Mouse (Mus musculus): ENCODE data around the gene Mrpl2.

The Mrpl2 gene

DNA sequence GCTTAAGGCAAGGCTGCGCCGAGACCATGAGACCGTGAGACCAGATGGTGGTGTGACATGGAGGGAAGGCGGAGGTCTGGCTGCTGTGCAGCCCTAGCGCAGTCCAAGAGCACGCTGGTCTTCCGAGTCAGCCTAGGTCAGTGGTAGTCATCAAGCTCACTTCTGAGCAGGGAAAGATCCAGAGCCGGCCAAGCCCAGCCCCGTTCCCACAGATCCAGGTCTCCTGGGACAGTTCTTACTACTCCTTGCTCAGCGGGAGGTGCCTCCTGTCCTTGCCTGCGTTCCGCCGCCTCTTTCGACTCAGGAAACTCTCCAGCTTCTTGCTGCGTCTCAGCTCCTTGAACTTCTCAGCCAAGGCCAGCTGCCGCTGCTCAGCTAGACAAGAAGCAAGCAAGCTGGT, 21.7 kb downstream of the Mrpl2 start:
- no peak for DNase-seq (ENCODE audit: low spot score in 2 of 2)

DNA sequence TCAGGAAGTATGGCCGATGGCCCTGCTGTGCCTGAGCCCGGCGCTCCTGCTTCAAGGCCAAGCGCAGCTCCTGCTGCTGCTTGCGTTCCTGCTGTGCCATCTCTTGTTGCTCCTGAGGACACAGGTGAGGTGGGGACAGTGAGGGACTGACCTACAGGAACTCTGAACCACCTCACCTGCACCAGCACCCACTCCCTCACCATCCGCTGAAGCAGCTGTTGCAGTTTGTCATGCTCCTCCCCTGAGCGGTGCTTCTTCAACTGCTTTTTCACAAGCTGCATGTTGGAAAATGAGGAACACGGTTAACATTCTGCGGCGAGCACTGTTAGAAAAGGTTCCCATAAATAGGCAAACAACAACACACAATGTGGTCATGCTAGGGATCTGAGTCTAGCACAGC, 23.9 kb downstream of the Mrpl2 start:
- no peak for DNase-seq (ENCODE audit: low spot score in 2 of 2)

DNA sequence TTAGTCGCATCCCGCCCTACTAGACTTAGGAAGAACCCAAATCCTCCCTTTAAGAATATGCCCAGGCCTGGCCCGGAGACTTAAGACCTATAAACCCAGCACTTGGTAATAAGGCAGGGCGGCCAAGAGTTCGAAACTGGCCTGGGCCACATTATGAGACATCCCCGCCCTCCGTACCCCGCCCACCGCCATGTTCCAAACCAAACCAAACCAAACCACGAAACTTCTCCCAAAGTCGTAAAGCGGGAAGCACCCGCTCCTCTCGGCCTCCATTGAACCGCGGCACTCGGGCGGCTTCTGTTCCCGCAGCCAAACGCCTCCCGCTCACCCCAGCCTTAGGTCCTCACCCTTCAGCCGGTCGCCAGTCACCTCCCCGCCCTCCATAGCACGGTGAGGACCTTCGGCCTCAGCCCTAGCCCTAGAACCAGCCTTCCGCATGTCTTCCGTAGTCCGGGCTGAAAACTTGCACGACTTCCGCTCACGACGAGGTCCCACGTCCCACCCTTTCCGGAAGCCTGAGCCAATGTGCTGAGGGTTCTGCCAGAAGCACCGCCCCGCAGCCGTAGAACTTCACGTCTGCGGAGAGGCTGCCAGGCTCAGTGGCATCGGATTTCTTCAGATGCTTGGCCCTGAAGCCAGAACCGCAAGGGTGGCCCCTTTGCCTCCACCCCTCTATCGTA, 28.0 kb downstream of the Mrpl2 start, which contains the start of gene Rrp36:
TSS of gene Rrp36 (minus strand) at position 503 of the 680 bp plus-strand sequence.
- DNase-seq (ENCODE audit: low spot score in 2 of 2), result peak; percentile 72 to 85

DNA sequence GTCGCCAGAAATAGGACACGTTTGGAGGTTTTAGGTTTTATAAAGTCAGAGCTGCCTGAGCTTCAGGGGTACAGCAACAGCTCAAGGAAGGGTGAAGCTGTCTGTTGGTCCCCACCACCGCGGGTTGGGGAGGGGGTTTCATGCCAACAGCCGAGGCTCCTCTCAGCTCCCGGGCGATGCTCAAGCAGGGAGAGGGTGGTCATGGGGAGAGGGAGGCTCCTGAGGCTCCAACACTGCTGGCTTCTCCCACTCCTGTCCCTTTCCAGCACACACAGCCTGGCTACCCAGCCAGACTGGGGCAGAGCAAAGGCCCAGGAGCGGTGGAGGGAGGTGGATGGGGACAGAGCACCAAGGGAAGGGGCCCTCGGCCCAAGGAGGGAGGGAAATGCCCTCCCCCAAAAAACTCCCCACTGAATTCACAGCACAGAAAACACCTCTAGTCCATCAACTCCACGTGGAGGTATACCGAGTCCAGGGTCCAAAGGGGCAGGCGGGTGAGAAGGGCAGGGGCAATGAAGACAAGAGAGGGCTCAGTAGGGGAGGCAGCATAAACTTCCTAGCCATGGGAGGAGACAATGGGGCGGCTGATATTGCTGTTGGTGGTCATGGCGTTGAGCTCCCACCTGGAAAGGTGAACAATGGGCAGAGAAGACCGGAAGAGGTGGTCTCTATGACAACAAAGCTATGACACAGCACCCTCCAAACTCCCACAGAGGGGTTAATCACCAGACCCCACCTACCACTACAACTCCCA, 28.7 kb downstream of the Mrpl2 start:
- DNase-seq (ENCODE audit: low spot score in 2 of 2), result no peak

DNA sequence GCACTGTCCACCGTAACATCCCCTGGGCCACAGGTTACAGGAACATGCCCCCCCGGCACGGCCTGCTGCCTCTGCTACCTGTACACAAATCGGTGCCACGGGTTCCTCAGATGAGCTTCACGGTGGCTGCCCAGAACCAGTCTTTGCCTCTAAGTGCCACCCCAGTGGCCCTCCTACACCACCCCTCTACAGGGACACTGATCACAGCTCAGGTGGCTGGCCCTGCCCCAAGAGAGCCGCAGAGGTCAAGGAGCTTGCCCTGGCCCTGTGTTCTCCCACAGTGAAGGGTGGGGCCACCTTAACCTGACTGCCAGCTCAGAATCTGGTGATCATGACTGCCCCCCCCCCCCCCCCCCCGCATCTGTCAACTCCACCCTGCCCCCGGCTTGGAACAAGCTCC, 32.4 kb downstream of the Mrpl2 start, which contains the start of gene Mea1:
TSS of gene Mea1 (plus strand) at position 378 of the 400 bp plus-strand sequence.
- no peak for DNase-seq (ENCODE audit: low spot score in 2 of 2)

DNA sequence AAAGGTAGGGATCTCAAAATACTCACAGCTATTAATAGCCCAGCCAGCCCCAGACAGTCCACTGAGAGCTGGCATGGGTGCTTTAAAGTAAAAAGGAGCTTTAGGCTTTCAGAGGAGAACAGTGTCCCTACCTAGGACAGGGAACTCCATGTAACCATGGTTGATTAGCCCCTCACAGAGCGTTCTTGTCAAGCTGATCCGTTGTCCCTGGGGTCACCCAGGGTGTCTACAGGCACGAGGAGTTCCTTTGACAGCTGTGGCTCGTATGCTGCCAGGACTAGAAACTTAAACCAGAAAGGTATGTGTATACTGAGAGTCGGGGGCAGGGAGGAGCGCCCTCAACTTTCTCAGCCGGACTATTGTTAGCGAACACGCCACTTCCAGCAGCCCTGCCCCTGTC, 32.9 kb downstream of the Mrpl2 start:
- no peak for DNase-seq (ENCODE audit: low spot score in 2 of 2)

DNA sequence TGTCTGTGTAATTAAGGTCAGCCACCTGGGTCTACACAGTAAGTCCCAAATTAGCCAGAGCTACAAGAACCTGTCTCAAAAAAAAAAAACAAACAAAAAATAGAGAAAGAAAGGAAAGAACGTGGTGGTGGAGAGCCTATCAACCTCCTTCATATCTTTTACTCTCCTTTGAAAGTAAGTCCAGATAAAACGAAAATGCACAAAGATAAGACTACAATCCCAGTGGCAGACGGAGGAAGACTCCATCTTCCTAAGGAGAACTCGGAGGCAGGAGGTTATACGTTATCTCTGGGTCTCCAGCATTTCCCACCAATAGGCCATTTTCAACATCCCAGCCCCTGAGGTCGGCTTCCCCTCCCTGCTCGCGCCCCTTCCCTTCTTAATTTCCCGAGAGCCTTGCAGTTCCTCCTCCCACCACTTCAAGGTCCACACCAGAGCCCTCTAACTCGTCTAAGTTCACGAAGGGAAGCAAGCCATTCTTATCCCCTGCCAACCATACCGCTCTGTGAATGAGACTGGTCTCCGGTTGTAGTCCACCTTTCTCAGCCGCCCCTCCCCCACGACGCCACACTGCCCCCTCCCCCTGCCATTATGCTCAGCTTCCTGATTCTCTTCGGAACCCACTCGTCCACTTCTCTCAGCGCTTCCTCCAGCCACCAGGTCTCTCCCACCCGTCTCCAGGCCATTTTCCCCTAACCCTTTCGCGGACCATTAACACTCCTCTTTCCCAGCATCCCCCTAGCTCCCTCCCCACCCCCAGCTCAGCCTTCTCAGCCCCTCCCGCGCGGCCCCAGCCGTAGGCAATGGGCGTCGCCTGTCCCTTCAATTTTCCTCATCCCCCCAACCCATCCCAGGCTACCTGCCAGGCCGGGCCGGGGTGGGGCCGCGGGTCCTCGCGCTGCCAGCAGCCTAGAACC, 34.1 kb downstream of the Mrpl2 start:
- peak in 1 of 2 experiments; percentile 59 for DNase-seq (ENCODE audit: low spot score in 2 of 2)

DNA sequence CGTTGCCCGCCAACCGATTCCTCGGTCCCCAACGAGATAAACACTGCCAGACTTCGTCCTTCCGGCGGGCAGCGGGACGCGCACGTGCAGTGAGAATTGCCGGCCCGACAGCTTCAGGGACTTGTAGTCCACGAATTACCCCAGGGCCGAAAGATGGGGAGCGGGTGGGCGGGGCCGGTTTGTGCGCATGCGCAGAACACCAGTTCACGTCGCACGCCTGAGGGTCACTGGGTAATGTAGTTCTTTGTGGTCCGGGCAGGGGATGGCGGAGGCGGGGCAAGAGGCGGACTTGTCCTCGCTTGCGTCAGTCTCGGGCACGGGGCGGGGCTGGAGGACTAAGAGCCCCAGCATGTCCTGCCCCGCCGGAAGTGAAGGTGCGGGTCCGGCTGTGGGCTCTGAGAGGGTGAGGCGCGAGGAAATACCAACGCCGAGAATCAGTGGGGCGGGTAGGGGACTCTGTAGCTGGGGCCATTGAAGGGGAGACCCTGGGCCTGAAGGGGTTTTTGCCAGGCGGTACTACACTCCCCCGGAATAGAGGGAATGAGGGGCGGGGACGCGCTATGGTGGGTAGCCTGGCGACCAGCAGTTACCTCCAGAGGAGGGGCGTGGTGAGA, 34.8 kb downstream of the Mrpl2 start, which contains the start of gene Klhdc3:
TSS of gene Klhdc3 (minus strand) at position 155 of the 614 bp plus-strand sequence.
- peak; percentile 97 for DNase-seq (ENCODE audit: low spot score in 2 of 2)

DNA sequence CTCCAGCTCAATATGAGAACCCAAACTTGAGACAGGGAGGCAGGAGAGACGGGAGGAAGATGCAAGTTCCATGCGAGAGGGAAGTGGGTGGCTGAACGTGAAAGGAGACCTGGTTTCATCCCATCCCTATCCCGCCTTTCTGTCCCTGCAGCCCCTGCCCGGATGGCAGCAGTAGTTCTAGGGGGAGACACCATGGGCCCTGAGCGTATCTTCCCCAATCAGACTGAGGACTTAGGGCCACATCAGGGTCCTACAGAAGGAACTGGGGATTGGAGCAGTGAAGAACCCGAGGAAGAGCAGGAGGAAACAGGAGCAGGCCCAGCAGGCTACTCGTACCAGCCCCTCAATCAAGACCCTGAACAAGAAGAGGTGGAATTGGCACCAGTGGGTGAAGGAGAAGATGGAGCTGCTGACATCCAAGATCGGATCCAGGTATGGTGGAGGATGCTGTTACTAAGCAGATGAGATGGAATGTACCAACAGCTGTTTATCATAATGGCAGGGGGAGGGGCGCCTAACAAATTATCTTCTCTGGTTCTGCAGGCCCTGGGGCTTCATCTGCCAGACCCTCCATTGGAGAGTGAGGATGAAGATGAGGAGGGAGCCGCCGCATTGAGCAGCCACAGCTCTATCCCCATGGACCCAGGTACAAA, 35.6 kb downstream of the Mrpl2 start:
- no peak for DNase-seq (ENCODE audit: low spot score in 2 of 2)

DNA sequence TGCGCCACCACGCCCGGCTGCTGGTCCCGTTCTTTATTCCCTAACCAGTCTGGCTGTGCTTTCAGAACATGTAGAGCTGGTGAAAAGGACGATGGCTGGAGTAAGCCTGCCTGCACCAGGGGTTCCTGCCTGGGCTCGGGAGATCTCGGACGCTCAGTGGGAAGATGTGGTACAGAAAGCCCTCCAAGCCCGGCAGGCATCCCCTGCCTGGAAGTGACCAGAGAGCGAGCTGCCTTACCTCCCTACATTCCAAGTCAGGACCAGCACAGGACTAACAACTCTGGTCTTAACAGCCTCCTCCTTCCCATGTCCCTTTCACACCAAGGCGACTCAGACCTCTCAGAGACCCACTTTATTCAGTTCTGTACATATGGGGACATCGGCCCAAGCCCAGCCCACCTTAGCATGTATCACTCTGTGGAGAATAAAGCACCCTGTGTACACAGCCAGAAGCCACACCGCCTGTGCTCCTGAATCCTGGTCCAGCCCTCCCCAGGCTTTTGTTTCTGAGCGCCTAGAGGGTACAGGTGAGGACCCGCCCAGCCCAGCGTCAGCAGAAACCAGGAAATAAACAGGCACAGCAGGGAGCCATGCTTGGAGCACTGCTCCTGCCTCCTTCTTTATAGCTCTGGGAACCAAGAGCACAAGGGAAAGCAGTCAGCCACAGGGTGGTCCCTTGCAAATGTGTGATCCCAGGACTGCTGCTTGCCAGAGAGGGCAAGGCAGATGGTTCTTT, 36.8 kb downstream of the Mrpl2 start:
- DNase-seq (ENCODE audit: low spot score in 2 of 2), result no peak

DNA sequence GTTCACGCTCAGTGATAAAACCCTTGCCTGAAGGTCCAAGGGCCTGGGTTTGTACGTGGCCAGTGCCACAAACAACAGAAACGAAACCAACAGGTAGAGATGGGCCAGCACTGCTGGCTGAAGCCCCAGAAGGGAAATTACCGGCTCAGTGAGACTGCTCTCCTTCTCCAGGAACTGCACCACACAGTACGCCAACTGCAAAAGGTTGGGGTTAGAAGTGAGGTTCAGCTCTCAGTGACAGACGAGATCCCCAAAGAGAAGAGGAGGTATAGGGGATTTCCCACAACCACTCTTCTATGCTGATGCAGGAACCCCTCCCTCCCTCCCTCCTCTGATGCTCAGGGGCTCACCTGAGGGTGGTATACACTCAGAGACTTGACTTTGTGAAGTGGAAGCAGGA, 39.9 kb downstream of the Mrpl2 start:
- no peak for DNase-seq (ENCODE audit: low spot score in 2 of 2)

DNA sequence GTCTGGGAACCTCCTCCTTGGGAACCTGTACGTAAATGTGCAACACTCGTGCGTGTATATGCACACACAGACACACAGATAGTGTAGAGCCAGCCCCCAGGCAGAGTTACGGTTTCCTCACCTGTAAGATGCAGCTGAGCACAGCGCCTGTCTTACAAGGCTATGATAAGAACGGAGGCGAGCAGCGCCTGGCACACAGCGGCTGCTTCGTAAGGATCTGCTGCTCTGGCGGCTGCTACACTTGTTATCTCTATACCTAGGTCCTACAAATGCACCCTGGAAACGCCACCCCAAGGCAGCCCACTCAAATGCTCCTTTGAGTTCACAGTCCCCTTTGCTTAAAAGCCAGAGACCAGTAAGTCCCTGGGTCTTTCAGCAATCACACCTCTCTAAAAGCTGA, 44.6 kb downstream of the Mrpl2 start:
- no peak for DNase-seq (ENCODE audit: low spot score in 2 of 2)

DNA sequence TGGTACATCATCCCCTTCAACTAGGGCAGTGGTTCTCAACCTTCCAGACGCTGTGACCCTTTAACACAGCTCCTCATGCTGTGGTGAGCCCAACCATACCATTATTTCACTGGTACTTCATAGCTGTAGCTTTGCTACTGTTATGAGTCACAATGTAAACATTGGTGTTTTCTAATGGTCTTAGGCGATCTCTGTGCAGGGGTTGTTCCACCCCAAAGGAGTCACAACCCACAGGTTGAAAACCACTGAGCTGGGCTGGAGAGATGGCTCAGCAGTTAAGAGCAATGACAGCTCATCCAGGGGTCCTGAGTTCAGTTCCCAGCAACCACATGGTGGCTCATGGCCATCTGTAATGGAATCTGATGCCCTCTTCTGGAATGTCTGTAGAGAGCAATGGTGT, 45.4 kb downstream of the Mrpl2 start:
- no peak for DNase-seq (ENCODE audit: low spot score in 2 of 2)

DNA sequence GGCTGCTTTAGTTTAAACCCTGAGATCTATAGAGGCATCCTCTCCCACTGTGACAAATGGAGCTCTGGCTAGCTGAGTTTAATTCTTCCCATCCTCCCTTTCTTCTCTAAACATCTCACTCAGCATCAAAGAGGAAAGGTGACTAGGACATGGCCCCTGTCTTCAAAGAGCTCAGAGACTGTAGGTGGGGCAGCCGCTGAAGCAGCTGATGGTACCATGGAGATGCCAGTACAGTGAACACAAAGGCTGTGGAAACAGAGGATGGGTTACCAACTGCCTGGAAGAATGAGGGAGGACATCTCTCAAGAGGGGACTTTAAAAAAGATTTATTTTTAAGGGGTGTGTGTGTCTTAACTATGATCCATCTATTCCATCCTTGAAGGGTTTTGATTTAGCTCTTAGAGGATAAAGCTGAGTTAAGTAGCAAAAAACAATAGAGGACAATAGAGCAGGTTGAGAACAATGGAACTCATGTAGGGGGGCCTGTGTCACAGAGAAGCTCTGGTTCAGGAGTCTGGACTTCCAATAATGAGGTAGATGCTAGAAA, 48.6 kb downstream of the Mrpl2 start:
- DNase-seq (ENCODE audit: low spot score in 2 of 2), result no peak

DNA sequence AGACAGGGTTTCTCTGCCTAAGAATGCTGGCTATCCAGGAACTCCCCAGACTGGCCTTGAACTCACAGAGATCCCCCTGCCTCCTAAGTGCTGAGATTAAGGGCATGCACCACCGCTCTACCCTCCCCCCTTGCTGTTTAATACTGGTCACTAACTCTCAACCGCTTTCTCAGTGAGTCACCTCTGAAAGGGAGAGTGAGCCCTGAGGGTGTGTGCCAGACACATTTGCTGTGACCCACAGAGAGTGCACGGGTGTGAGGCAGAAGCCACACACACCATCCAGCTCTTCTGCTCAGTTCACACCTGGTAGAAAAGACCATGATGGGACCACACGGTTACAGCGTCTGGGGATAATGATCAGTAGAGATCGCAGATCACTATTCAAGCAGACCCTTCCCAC, 52.5 kb downstream of the Mrpl2 start:
- no peak for DNase-seq (ENCODE audit: low spot score in 2 of 2)

DNA sequence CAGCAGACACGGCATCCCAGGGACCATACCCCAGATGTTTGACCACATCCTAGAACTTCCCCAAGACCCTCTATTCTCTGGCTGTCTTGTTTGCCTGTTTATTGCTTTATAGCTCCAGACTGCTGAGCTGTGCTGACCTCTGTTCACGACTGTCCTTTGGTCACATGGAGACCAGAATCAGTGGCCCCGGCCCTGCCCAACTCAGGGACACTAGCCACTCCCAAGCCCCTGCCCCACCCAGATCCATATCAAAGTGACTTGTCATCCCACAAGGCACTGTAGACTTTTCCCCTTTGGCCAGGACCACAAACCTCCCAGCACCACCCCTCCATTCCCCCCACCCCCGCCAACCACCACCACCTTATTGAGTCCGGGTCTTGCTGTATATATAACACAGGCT, 53.2 kb downstream of the Mrpl2 start:
- no peak for DNase-seq (ENCODE audit: low spot score in 2 of 2)

All from cerebellum, postnatal 4 days (tissue).